Mouse (Mus musculus) layer of hippocampus, postnatal 36 days (tissue): ENCODE results near the gene Spats2. TPM values are rescaled to one million over a fixed set of nuclear protein-coding genes. Genes with fewer than 3 reads are reported as not detected.

ENCODE experiments used
- microRNA-seq, 2 experiments: library from miRNA; unstranded; fragments of <30 nt; microRNA quantifications; one replicate each; pipeline ENCODE4 v1.2.0; 2021
- total RNA-seq, 2 experiments: library from RNA; stranded (reverse); gene quantifications; 2 replicates each; pipeline ENCODE4 v1.2.3; 2021

The Spats2 gene
- total RNA-seq, 2 experiments from 2014 or later, result 32.0 to 32.8 TPM

Small RNA genes lying within 50 kb of the gene (microRNA-seq; reads per million reads assigned to microRNA genes)
- 0 to 0.21 reads per million in 2 experiments for gene Mir6960

Other genes starting within 250 kb of the Spats2 start
- gene Rhebl1, start 231.4 kb upstream of the Spats2 start, total RNA-seq, result 1 to 10 TPM; 6.8 to 7.0 TPM
- gene Dhh, start 227.4 kb upstream of the Spats2 start, total RNA-seq, result under 1 TPM; 0.12 to 0.15 TPM
- gene Lmbr1l, start 207.7 kb upstream of the Spats2 start, total RNA-seq, result 10 to 100 TPM; 16.4 to 22.6 TPM
- 100 to 1,000 TPM; 469 to 520 TPM for gene Tuba1b, start 191.4 kb upstream of the Spats2 start, total RNA-seq
- not detected for gene Gm49450, start 172.4 kb upstream of the Spats2 start, total RNA-seq
- 100 to 1,000 TPM; 868 to 949 TPM for gene Tuba1a, start 172.2 kb upstream of the Spats2 start, total RNA-seq
- 10 to 100 TPM; 56.8 to 66.3 TPM for gene Tuba1c, start 96.0 kb upstream of the Spats2 start, total RNA-seq
- gene Prph, start 70.7 kb upstream of the Spats2 start, total RNA-seq, result 1 to 10 TPM in 1 of 2 experiments, under 1 TPM in 1; 0.82 to 2.2 TPM
- under 1 TPM; 0.38 to 0.40 TPM for gene Troap, start 51.3 kb upstream of the Spats2 start, total RNA-seq
- gene C1ql4, start 38.1 kb upstream of the Spats2 start, total RNA-seq, result under 1 TPM in 1 of 2 experiments, not detected in 1; 0.30 TPM
- under 1 TPM in 1 of 2 experiments, not detected in 1; 0.30 TPM for gene Dnajc22, start 32.7 kb upstream of the Spats2 start, total RNA-seq
- 10 to 100 TPM; 71.6 to 78.9 TPM for gene Kcnh3, start 98.9 kb downstream of the Spats2 start, total RNA-seq
- gene Mcrs1, start 126.0 kb downstream of the Spats2 start, total RNA-seq, result 10 to 100 TPM; 63.3 to 71.5 TPM
- gene Prpf40b, start 169.2 kb downstream of the Spats2 start, total RNA-seq, result 10 to 100 TPM; 96.8 to 98.3 TPM
- 1 to 10 TPM; 1.1 to 1.6 TPM for gene Fam186b, start 170.0 kb downstream of the Spats2 start, total RNA-seq
- gene Fmnl3, start 244.6 kb downstream of the Spats2 start, total RNA-seq, result 1 to 10 TPM; 9.2 to 10.0 TPM